Mouse (Mus musculus) olfactory bulb, adult 2 months (tissue): ENCODE measurements around the gene Mtmr3.

Experiments
- CTCF ChIP-seq: fragments of 200-500 bp; IDR thresholded peaks from 2 replicates; pipeline ENCODE4 v1.5.1; 2012; ENCODE audit warnings: low read depth, mild to moderate bottlenecking, low read length, moderate library complexity; ENCODE audit not compliant: insufficient read depth
- POLR2A ChIP-seq: fragments of 200-500 bp; IDR thresholded peaks from 2 replicates; pipeline ENCODE4 v1.6.1; 2012; ENCODE audit warnings: mild to moderate bottlenecking, low read depth, low read length, moderate library complexity; ENCODE audit not compliant: insufficient read depth

DNA sequence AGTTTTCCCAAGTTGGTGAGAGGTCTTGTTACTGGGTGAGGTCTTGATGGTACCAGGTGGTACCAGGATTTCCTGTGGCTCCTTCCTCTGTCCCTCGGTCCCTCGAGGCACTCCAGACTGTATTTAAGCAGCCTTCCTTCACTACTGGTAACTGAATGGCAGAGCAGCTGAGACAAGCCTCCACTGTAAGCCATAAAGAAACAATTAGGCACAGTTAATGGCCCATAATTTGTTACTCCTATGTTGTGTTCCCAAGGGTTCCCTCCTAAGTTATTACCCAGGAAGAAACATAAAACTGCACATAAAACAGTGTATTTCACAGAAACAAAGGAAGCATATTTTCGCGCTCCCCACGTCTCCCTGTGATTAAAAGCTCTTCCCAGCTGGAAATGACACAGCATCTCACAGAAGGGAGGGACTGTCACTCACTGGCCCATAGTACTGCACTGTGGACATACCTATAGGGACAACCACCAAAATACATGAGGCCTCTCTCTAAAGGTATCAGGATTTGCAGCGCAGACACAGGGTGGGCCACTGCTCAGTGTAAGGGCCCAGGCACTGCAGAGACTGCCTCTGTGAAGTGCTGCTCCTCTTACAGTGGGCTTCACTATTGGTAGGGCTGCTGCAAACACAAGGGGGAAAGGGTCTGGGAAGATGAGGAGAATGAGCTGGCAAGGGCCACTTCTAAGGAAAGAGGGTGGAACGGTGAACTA, 122.0 kb downstream of the Mtmr3 start:
- TF ChIP-seq POLR2A (no peak), CTCF (no peak)
